Mouse (Mus musculus) kidney, adult 2 months (tissue): ENCODE measurements at regions not wholly inside any gene's neighbourhood (a gene's known extent, or its start where the extent isn't known, plus 50 kb on each side); places are given as distances from the start of the nearest gene placed in this dataset.

Experiments
- CTCF ChIP-seq: fragments of 200-500 bp; conservative IDR thresholded peaks from 2 replicates; pipeline ENCODE4 v1.5.1; 2011; ENCODE audit warnings: low read depth, mild to moderate bottlenecking, control low read depth, low read length, moderate library complexity, mixed read lengths; ENCODE audit not compliant: insufficient read depth, insufficient read length
- POLR2A ChIP-seq: fragments of 200-500 bp; IDR thresholded peaks from one replicate; pipeline ENCODE4 v1.6.1; 2011; ENCODE audit warnings: low read depth, low read length, control low read depth

- TF ChIP-seq POLR2A = no peak
- TF ChIP-seq CTCF = no peak
Measured at GRCm38 (mm10) chr8:33003967-33004564, 424.4 kb upstream of the 5930422O12Rik start.
